Mouse (Mus musculus): ENCODE data around the gene Mettl27.

The Mettl27 gene

GRCm38 (mm10) chr5:134989166-134989565 lies 57.0 kb downstream of the Mettl27 start:
- no peak for DNase-seq

- DNase-seq = no peak
Measured at GRCm38 (mm10) chr5:134989741-134990140, 57.6 kb downstream of the Mettl27 start.
